Mouse (Mus musculus) spleen, embryonic (tissue): Measurements from ENCODE around the gene Mtfr2.

ENCODE experiments used
- CTCF ChIA-PET: fragments of 350-600 bp; sonication (Branson Sonifier 250); formaldehyde crosslinking; loops from one replicate; lab custom pipeline; 2022; lab: Charles Lee

Gene Mtfr2

DNA sequence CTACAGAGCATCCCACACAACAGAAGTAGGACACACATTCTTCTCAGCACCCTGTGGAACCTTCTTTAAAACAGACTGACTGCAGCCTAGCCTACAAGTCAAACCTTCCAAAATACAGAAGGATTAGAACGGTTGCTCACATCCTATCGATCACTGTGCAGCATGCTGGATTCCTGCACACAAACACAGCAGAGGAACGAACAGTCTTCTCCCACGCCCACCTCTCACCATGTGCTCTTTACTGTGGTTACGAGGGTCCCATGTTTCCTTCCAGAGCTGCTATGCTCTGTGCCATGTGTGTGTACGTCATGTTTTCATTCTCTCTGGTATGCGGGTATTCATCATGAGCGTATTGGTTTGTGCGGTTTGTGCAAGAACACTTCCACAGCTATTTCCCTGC lies 30.1 kb downstream of the Mtfr2 start:
- CTCF ChIA-PET, result no interaction called here

DNA sequence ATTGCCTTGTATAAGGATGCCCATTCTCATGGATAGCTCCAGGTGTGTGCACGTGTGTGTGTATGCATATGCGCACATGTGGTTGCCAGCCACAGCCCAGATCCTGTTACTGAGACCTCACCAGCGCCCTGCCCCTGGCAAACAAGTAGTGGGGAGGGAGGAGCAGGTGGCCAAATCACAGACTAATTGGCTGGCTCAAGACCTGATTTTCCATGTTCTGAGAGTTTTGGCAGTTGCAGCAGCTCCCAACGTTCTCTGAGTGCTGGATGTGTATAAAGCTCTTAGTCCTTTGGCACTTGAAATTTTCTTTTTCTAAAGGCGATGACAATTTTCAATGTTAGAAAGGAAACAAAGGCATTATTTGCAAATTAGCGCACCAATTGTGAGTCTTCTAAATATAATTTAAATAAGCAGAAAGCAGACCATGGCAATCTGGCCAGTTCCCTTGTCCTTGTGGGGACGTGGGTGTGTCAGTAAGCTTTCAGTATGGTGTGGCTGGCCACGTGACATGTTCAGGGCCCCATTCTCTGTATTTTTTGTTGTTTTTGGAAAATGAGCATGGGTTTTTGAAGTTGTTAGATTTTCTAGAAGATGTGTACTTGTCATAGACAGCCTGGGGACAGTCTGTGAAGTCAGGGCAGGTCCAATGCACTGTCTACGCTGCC lies 31.6 kb downstream of the Mtfr2 start:
- CTCF ChIA-PET, result no interaction called here

DNA sequence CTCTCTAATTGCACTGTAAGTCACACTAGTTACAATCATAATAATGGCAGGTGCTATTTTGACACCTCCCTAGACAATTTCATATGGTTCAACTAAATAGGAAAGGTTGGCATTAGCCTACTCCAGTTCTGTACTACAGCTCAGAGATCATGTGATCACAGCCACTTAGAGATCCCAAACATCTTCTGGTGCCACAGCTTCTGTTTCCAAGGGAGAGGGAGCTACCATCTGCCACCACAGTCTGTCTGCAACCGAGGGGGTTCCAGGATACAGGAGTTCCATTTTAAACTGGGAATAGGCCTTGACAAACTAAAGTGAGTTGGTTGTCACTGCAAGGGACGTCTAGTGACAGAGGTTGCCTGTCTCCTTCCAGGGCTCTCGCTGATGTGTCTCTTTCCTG lies 33.2 kb downstream of the Mtfr2 start:
- CTCF ChIA-PET, result no interaction called here

DNA sequence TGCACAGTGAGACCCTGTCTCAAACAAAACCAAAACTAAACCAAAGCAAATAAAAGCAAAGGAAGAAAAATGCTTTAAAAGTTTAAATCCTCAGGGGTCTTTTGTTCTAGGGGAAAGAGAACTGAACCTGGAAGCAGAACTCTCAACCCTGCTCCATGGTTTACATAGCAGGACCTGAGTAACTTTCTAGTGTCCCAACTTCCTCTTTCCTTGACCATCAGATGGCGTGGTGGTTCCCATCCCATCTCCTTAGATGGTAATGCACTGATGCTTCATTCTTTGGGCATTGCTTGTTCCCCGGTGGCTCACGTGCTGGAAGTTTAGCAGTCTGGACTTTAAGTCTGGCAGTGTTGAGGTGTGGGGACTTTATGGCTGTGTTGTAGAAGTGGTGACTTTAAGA lies 33.8 kb downstream of the Mtfr2 start:
- CTCF ChIA-PET, result no interaction called here

DNA sequence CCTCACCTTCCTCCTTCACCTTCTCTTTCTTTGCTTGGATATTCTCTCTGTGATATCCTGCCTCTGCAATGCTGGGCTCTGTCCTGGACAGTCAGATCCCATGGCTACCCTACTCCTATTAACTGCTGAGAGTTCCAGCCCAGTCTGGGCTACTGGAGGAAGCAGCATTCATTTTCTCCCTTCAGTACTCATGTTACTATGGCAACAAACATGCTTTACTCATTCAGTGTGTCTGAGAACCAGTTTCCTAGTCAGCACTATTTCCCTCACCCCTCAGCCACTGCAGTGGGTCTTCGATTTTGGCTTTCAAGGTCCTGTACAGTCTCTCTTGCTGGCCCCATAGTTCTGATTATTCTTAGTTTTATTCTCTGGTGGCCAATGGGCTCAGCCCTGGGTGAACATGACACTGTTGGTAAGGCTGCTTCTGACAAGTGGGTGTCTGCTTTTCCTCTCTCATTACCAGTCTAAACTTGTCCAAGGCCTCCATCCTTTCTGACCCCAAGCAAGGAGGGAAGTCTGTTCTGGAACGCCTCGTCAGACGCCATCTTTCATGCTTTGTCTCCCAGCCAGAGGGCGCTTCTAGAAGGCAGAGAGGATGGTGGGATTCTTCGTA lies 35.3 kb downstream of the Mtfr2 start:
- CTCF ChIA-PET, result no interaction called here

DNA sequence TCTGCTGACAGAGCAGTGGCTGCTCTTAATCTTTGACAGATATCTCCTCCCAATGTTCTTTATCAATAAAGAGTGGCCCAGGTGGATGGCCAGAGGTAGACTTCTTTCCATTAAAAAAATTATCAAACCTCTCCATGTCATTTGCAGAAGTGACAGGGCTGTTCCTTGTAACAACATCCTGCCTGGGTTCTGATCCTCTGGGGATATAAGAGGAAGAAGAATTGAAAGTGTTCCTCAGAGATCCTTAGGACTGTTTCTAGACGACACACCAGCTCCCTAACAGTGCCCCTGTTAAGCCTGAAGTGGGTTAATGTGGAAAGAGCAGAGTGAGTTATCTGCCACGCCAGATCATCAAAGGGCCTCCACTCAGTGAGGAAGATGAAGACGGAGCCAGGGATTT lies 43.0 kb downstream of the Mtfr2 start:
- CTCF ChIA-PET, result no interaction called here

DNA sequence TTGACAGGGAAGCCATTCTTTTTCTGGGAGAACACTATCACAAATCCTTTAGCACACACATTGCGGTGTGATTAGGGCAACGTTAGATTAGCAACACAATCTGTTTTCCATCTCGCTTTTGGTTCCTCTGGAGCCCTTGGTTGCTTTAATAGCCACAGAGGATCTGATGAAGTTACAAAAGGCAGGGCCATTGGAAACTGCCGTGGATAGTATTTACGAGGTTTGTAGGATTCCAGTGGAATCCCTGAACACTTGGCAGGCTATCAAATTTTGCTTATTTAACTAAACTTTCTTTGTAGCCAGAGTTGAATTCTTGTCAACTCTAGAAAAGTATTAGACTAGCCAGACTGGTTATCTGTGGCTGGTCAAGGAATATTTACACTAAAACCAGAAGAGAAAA lies 47.2 kb downstream of the Mtfr2 start:
- CTCF ChIA-PET, result no interaction called here

DNA sequence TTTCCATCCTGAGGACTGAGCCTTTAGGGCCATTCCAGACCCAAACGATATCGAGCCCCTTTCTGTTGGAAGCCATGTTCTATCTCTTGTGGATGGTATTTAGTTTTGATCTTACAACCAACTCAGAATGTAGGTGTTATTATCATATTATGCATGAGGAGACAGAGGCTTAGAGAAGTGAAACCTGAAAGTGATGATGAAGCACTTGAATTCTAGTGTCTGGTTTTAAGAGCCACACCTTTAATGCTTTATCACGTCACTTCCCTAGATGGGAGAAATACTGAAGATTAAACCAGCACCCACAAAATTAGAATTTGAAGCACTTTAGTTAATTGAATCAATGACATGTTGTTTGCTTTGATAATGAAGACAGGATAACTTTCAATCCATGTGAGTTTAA lies 48.2 kb downstream of the Mtfr2 start:
- CTCF ChIA-PET, result interaction anchor here (1.0 kb wide), 1 partner anchor 77 kb away, joined by 3 read pairs; no protein-coding TSS in a partner anchor

DNA sequence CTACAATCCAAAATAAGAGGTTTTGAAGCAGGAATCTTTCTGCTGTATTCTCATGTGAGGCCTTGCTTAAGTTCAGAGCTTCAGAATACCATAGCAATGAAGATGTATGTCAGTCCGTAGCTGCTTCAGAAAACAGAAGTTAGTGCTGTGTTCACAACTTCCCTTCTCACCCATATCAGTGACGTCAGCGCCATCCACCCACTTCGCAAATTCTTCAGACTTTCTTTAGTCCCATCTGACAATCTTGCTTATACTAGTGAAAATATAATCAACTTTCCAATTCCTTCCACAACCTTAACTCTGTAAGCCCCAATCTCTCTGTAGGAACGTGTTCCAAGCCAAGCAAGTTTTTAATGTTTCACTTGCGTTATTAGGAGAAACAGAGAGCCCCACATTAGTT lies 50.7 kb downstream of the Mtfr2 start:
- CTCF ChIA-PET, result no interaction called here

DNA sequence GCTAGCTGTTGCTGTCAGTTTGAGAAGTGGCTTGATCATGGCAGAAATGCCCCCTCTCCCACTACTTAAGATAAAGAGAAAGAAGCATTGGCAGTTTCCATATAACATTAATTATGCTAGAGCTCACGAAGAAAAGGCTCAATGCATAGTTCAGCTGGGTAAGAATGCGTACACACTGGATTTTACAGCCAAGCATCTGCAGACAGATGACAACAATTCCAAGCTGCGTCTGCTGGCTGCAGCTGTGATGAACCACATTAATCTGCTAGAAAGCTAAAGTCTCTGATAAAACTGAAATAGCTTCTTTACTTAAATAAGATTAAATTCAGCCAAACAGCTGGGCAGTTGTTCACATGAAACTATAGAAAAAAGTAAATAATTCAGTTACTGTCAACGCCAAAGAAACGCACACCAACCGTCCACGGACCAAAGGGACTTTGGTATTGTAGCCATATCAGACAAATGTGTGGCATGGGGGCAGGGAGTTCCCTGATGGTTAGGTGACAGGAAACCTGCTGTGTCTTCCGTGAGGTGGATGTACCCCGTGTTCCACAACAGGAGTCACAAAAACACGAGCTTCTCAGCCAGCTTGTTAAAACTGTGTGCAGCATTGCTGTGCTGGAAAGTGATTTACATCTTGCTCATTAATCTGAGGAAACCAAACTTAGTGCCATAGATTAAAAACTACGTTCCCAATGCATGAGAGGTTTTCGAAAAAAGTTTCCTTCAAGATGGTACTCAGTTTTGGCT lies 51.2 kb downstream of the Mtfr2 start:
- CTCF ChIA-PET, result no interaction called here

DNA sequence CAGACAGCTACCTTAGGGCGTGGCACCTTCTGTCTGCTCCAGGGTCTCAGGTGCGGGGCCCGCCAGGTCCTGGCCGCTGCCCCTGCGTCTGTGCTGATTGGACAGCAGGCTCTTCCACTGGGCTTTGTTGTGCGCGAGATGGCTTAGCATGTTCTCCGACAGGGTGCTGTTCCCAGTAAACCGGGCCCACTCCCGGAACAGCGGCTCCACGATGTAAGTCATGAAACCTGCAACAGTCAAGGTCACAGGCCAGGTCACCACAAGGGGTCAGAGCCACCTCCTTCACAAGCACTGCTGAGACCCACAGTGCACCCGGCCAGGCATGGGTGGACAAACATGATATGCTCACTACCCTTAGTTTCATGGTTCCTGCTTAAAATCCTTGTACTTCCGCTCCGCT lies 52.8 kb downstream of the Mtfr2 start:
- CTCF ChIA-PET, result no interaction called here

DNA sequence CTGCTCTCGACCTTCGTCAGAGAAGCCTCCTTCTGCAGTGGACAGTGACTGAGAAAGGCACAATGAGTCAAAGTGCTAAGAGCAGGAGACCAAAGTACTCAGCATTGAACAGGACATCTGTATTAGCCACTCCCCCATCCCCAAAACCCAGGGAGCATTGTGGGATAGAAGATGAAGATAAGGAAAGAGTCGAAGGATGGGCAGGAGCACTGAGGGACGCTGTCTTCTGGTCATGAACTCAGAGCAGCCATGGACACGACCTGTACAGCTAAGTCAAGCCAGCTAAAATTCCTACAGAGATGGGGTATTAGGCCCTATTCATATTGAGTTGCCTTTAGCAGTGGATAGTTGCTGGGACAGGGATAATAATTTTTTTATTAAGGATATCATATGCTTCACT lies 55.4 kb downstream of the Mtfr2 start:
- CTCF ChIA-PET, result no interaction called here

DNA sequence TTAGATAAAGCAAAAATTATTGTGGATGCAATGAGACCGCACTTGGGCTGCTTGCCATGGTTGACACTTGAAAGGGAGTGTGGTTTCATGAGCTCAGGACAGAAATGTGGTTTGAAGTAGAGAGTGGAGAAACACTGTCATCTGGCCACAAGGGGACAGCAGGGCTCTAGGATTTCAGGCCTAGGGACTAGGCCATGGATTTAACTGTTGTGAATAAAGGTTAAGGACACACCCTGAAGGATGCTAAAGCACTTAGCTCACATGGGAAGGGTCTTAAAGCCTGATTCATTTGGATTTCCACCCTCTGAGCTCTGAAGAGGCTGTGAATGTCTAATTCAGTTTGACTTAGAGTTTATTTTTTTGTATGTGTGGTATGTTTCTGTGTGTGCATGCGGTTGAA lies 57.9 kb downstream of the Mtfr2 start:
- CTCF ChIA-PET, result interaction anchor here (0.6 kb wide), 1 partner anchor 104 kb away, joined by 4 read pairs; no protein-coding TSS in a partner anchor

DNA sequence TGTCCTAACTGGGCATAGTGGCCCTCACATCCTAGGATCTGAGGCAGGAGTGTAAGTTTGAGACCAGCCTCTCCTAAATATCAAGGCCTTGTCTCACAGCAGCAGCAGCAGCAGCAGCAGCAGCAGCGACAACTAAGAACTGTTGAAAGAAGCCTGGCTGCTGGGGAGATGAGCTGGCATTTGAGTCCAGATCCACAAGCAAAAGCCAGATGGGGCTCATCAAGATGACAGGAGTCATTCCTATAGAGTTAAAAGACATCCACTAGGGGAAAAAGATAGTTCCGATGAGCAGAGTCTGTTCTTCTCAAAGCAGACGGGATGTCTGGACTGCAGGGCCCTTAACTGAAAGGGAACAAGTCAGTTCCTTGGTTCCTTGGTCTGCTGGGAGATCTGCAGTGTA lies 60.8 kb downstream of the Mtfr2 start:
- CTCF ChIA-PET, result no interaction called here

DNA sequence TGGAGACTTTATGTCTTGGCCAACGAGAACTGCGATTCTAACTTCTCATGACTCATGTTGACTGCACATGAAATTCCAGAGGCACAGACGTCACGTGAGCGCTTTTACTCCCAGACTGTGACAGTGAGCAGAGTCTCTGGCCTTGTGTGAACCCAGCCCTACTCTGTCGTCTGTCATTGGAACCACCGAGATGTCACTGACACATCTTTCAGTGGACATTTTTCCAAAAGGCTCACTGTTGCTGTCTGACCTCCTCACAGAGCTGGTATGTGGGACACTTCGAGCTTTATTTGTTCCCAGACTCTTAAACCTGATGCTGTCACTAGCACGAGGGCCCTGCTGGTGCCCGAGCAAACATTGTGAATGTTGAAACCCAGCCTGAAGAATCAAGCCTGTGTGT lies 61.6 kb downstream of the Mtfr2 start:
- CTCF ChIA-PET, result no interaction called here
